Mouse (Mus musculus) midbrain, embryonic 12.5 days (tissue): ENCODE measurements around the gene Snx25. TPM values are rescaled to one million over a fixed set of nuclear protein-coding genes. Genes with fewer than 3 reads are reported as not detected.
A peak's percentile ranks its signal among the peaks of the same experiment; 100 is the strongest.

Source experiments
- ATAC-seq: fragments of 200-750 bp; cut with Nextera tagmentation; 2 replicates; pipeline ENCODE4 v1.8.0; 2017; ENCODE audit warnings: low read depth, moderate TSS enrichment, moderate library complexity; ENCODE audit not compliant: low FRiP score
- H3K27ac ChIP-seq: fragments of 300-500 bp; sonication (generic); replicated peaks from 2 replicates; pipeline ENCODE4 v1.5.1; 2016; ENCODE audit warnings: mild to moderate bottlenecking
- H3K27me3 ChIP-seq: fragments of 300-500 bp; sonication (generic); 2 replicates; pipeline ENCODE4 v1.6.1; 2016; ENCODE audit warnings: mild to moderate bottlenecking
- H3K36me3 ChIP-seq: fragments of 300-500 bp; sonication (generic); 2 replicates; pipeline ENCODE4 v1.6.1; 2016
- H3K4me1 ChIP-seq: fragments of 300-500 bp; sonication (generic); 2 replicates; pipeline ENCODE4 v1.6.1; 2016
- H3K4me2 ChIP-seq: fragments of 300-500 bp; sonication (generic); replicated peaks from 2 replicates; pipeline ENCODE4 v1.6.1; 2016; ENCODE audit warnings: mild to moderate bottlenecking, moderate library complexity
- H3K4me3 ChIP-seq: fragments of 300-500 bp; sonication (generic); 2 replicates; pipeline ENCODE4 v1.5.1; 2016; ENCODE audit warnings: mild to moderate bottlenecking
- H3K9ac ChIP-seq: fragments of 300-500 bp; sonication (generic); replicated peaks from 2 replicates; pipeline ENCODE4 v1.6.1; 2016; ENCODE audit warnings: mild to moderate bottlenecking, moderate library complexity
- H3K9me3 ChIP-seq: fragments of 300-500 bp; sonication (generic); 2 replicates; pipeline ENCODE4 v1.6.1; 2016; ENCODE audit warnings: mild to moderate bottlenecking
- WGBS: fragments of 180-500 bp; shearing (Covaris S2); methylation state at CpG from one replicate; pipeline ENCODE4 v1.1.7; 2016; 5-methylcytosine and 5-hydroxymethylcytosine counted together
- polyA plus RNA-seq: library from polyadenylated mRNA; unstranded; fragments of >200 nt; fragmentation: Nextera tagmentation; extraction: Ambion mirVana; gene quantifications from 2 replicates; pipeline ENCODE4 v1.2.1, GENCODE M21; 2016

Gene Snx25
- polyA plus RNA-seq, result 4.6 and 5.3 TPM in 2 replicates

DNA sequence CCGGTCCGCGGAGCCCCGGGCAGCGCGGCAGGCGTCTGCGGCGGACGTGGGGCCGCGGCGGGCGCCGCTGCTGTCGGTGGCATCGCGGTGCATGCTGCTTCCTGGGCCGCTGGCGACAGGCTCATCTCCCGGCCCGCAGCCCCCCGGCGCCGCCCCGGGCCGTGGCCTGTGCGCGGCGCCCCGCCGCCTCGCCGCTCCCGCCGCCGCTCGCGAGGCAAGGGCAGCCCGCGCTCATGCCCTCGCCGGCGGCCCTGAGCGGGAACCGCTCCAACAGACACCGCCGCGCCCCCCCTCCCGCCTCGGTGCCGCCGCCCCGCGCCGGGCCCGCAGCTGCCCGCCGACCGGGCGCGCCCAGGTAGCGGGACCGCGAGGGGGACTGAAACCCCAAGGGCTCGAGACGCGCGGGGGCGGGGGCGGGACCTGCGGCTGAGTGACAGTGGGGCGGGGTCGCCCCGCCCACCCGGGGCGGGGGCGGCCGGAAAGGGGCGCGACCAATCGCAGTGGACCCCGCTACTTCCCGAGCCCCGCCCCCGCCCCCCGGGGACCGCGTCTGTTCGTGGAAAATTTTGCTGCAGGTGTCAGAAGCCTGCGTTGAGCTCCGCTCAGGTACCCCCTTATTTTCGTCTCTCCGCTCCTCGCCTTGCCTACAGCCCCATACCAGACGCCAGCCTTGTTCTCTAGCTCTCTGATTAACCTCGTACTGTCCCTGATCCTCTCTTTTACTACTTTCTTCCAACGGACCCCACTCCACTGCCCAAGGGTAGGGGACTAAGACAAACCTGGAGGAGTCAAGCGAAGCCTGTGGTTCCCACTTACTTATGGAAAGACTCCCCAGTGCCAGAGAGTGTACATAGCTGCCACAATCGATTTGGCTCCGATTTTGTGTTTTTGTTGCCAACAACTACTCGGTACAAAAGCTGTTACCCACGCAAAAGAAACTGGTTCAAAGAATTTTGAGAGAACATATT, at the start of gene Snx25:
TSS of gene Snx25 (minus strand) at position 96 of the 968 bp plus-strand sequence.
- WGBS, result 4% methylated on average over 56 of the region's 103 CpGs
- Histone ChIP-seq H3K9me3 (no peaks in the 10 kb centered on the region), H3K27ac (peak within 1 kb of the TSS; percentile 36; the same call in 1 of the 2 replicates), H3K4me3 (peak within 1 kb of the TSS; percentile 89), H3K4me1 (peaks cover 12% of the 10 kb centered on the region), H3K9ac (peak within 1 kb of the TSS; percentile 88), H3K36me3 (no peaks in the 10 kb centered on the region), H3K4me2 (peak within 1 kb of the TSS; percentile 87), H3K27me3 (peaks cover 27% of the 10 kb centered on the region)
- ATAC-seq, result peak; percentile 89

DNA sequence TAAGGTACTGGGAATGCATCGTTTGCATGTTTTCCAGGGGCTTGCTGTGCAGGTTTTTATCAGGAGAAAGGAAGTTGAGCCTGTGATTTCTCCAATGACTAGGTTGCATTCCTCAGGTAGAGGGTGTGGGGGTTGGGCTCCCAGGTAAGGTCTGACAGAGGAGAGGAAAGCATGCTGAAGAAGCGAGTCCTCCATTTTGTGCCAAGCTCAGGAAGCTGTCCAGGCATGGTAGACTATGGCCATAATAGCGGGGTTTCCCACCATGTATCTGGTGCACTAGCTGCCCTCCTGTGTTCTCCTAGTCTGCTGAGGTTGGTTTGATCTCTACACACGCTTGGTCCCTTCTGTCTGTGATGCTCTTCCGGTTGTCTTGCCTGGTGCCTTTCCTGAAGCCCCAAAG, 45.7 kb upstream of the Snx25 start:
- H3K27me3 ChIP-seq, result no peaks in the 10 kb centered on the region
- H3K9me3 ChIP-seq, result no peaks in the 10 kb centered on the region
- no peak overlapping the region for H3K27ac ChIP-seq
- ATAC-seq, result no peak
- no peak overlapping the region for H3K4me2 ChIP-seq
- 83% methylated on average over 5 of the region's 5 CpGs for WGBS
- no peaks in the 10 kb centered on the region for H3K4me1 ChIP-seq
- H3K36me3 ChIP-seq, result peaks cover 34% of the 10 kb centered on the region
- no peak overlapping the region for H3K9ac ChIP-seq
- no peak overlapping the region for H3K4me3 ChIP-seq

DNA sequence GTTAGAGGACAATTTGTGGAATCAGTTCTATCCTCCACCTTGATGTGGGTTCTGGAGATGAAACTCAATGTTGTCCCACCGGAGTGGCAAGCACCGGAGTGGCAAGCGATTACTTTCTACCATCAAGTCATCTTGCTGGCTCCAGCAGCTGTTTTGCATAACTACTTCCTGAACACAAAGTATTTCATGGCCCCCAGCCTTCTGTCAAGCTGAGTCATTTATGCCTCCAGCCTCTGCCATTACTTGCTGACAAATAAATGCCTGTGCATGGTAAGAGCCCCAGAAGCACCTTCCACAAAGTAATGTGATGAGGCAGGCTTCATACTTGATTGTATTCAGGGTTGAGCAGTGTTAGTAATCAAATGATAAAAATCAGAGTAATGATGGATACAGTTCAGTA, 44.9 kb upstream of the Snx25 start:
- Histone ChIP-seq H3K27ac (no peak overlapping the region), H3K4me3 (no peak overlapping the region), H3K27me3 (no peaks in the 10 kb centered on the region), H3K9ac (no peak overlapping the region), H3K36me3 (peaks cover 32% of the 10 kb centered on the region; the same call in 1 of the 2 replicates), H3K4me1 (no peaks in the 10 kb centered on the region), H3K9me3 (no peaks in the 10 kb centered on the region), H3K4me2 (no peak overlapping the region)
- WGBS, result 95% methylated on average over 3 of the region's 3 CpGs
- no peak for ATAC-seq

DNA sequence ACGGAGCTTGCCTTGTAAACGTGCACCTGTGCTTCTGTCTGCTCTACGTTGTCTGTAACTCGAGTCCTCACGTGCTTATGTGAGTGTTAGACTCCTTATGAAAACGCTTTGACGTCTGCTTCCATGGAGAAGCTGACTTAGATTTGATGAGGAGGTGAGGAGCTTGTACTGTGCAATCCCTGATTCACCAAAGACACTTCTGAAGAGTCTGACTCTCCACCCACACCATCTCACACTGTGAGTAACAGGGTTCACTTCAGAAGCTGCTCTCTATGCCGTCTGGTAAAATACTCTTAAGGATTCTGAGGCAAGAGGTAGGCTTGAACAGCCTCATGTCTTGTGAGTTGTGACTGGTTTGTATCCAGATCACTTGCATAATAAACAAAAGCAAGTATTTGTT, 41.1 kb upstream of the Snx25 start:
- Histone ChIP-seq H3K36me3 (peaks cover 26% of the 10 kb centered on the region; the same call in 1 of the 2 replicates), H3K9me3 (no peaks in the 10 kb centered on the region), H3K9ac (no peak overlapping the region), H3K4me3 (no peak overlapping the region), H3K4me1 (no peaks in the 10 kb centered on the region), H3K27ac (no peak overlapping the region), H3K4me2 (no peak overlapping the region), H3K27me3 (no peaks in the 10 kb centered on the region)
- ATAC-seq, result no peak
- 92% methylated on average over 8 of the region's 8 CpGs for WGBS

DNA sequence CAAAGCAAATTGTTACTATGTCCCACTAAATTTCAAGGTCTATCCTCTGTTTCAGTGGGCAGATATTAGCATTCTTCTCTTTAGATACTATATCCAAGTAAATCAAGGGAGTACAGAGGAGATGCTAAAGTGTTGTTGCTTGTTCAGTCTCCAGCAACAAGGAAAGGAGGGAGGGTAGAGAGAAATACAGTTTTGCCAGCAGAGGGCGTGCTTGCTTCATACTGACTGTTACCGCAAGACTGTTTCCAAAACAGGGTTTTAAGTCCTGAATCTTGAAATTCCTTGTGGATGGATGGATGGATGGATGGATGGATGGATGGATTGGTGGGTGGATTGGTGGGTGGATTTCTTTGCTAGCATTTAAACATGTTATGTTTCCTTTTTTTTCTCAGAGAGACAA, 33.4 kb upstream of the Snx25 start:
- H3K27me3 ChIP-seq, result no peaks in the 10 kb centered on the region
- WGBS, result 5% methylated on average over 2 of the region's 2 CpGs
- H3K4me1 ChIP-seq, result no peaks in the 10 kb centered on the region
- no peaks in the 10 kb centered on the region for H3K9me3 ChIP-seq
- no peaks in the 10 kb centered on the region; the same call in 1 of the 2 replicates for H3K36me3 ChIP-seq
- no peak for ATAC-seq
- H3K4me3 ChIP-seq, result no peak overlapping the region
- no peak overlapping the region for H3K4me2 ChIP-seq
- no peak overlapping the region for H3K27ac ChIP-seq
- no peak overlapping the region for H3K9ac ChIP-seq

DNA sequence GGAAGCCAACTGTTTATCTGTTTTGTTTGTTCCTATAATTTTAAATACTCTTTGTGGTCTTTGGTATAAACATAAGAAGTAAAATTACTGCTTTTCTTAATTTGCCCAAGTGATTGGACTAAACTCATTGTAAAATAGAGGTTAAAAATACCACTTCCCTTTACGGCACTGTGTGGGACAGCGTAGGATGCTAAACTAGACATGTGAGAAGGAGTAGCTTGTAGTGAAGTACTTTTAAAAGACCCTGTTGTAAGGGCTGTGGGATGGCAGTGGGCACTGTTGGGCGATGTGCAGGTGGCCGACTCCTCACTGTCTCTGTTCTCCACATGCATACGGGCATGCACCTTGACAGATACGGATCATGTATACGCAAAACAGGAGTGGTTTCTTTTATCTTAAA, 28.2 kb upstream of the Snx25 start:
- WGBS, result 93% methylated on average over 7 of the region's 7 CpGs

DNA sequence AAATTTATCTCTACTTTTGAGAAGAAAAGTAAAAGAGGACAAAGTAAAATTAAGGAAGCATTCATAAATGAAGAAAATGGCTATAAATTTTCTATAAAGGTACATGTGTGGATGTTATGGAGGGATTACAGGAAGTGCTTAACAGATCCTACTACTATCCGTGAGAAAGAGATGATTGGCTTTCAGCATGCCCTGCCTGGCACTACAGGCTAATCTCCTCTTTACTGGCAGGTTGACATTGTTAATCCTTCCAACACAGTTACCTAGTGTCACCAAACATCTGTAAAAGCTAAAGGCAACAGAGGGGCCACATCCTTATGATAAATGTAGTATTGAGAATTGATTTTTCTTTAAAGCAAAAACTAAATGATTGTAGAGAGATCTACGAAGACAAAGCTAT, 21.7 kb upstream of the Snx25 start:
- Histone ChIP-seq H3K4me1 (no peaks in the 10 kb centered on the region), H3K9me3 (no peaks in the 10 kb centered on the region), H3K9ac (no peak overlapping the region), H3K36me3 (peaks cover 15% of the 10 kb centered on the region), H3K4me3 (no peak overlapping the region), H3K27me3 (no peaks in the 10 kb centered on the region), H3K27ac (no peak overlapping the region), H3K4me2 (no peak overlapping the region)
- WGBS, result 82% methylated on average over 2 of the region's 2 CpGs
- ATAC-seq, result no peak

More for the DNA sequence above, 28.2 kb upstream of the Snx25 start:
- no peaks in the 10 kb centered on the region; the same call in 1 of the 2 replicates for H3K36me3 ChIP-seq
- no peaks in the 10 kb centered on the region for H3K4me1 ChIP-seq
- H3K27me3 ChIP-seq, result no peaks in the 10 kb centered on the region
- no peak overlapping the region for H3K27ac ChIP-seq
- ATAC-seq, result no peak
- H3K4me2 ChIP-seq, result no peak overlapping the region
- no peak overlapping the region for H3K4me3 ChIP-seq
- H3K9me3 ChIP-seq, result no peaks in the 10 kb centered on the region
- no peak overlapping the region for H3K9ac ChIP-seq

DNA sequence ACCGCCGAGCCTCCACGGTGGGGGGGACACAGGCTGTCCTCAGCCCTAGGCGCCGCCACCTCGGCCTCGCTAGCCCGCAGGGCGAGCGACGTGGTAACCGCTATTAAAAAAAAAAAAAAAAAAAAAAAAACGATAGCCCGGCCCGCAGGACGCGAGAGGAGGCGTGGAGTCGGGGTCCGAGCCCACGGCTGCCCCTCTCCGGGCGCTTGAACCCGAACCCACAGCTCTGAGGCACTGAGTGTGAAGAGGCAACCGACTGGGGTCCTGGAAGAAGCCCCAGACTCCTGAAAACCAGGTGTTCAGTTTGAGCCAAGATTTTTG, 11.9 kb upstream of the Snx25 start:
- Histone ChIP-seq H3K9ac (peak overlapping the region; percentile 74), H3K9me3 (peaks cover 1% of the 10 kb centered on the region; the same call in 1 of the 2 replicates), H3K36me3 (no peaks in the 10 kb centered on the region), H3K4me2 (peak overlapping the region; percentile 66), H3K4me1 (peaks cover 18% of the 10 kb centered on the region), H3K27ac (peak overlapping the region; percentile 88), H3K27me3 (no peaks in the 10 kb centered on the region), H3K4me3 (peak overlapping the region; percentile 75)
- under 1% methylated on average over 23 of the region's 25 CpGs for WGBS
- no peak; the same call in 1 of the 2 replicates for ATAC-seq

DNA sequence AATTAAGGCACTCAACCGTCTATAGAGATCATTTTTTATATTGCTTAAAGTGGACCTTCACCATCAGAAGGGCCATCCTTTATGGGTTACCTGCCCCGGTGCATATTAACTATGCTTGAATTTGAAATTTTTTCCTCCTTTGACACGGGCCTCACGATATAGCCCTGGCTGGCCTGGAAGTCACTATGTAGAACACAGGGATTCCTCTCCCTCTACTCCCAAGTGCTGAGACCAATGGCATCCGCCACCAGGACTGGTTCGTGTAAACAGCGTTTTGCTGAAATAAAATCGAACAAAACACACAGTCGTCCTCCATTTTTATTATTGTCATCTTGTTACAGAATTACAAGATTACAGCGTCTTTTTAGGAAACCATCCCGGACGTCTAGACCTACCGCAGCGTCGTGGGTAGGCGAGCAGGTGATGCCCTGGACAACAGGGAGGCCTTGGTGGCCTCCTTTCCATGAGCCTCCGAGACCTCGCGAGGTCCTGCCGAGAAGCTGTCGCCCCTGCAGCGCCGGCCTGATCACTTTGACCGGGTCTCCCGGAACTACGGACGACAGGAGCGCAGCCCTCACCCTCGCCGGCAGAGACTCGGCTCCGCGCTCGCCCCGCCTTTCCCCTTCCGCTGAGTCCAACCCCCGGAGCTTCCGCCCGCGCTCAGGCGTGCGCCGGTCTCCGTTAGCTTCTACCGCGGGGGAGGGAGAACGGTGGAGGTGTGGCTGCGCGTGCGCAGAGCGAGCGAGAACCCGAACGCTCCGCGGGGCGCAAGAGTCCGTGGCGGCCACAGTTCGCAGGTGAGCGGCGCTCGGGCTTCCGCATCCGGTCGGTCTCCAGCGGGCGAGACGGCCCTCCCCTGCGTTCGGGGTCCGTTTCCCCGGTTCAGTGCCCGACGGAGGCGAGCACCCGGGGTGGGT, 11.3 kb upstream of the Snx25 start:
- peak overlapping the region; percentile 74 for H3K9ac ChIP-seq
- WGBS, result 2% methylated on average over 66 of the region's 77 CpGs
- peak; percentile 97 for ATAC-seq
- peak overlapping the region; percentile 88 for H3K27ac ChIP-seq
- no peaks in the 10 kb centered on the region for H3K27me3 ChIP-seq
- peak overlapping the region; percentile 66 for H3K4me2 ChIP-seq
- peaks cover 18% of the 10 kb centered on the region for H3K4me1 ChIP-seq
- H3K9me3 ChIP-seq, result peaks cover 2% of the 10 kb centered on the region; the same call in 1 of the 2 replicates
- peak overlapping the region; percentile 75 for H3K4me3 ChIP-seq
- H3K36me3 ChIP-seq, result no peaks in the 10 kb centered on the region

DNA sequence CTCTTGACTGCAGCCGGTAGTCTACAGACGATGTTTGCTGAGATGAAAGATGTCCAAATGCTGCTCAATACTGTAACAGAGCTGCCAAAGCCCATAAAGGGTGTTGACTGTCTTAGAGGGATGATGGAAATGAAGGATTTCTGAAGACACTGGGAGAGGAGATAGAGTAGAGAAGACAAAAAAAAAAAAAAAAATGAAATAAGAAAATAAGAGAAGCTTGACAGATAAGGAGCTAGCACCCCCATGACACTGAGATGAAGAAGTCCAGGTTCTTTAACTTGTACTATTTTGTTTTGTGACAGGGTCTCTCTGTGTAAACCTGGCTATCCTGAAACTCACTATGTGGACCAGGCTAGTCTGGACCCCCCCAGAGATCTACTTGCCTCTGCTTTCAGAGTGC, 1.1 kb upstream of the Snx25 start:
- no peaks in the 10 kb centered on the region for H3K9me3 ChIP-seq
- H3K27ac ChIP-seq, result no peak overlapping the region
- peak overlapping the region; percentile 87 for H3K4me2 ChIP-seq
- no peaks in the 10 kb centered on the region for H3K36me3 ChIP-seq
- 36% methylated on average over 2 of the region's 2 CpGs for WGBS
- H3K9ac ChIP-seq, result no peak overlapping the region
- H3K4me3 ChIP-seq, result 0 out of 2 replicates have a peak overlapping the region, but pooled peaks have one; percentile 89
- peaks cover 12% of the 10 kb centered on the region for H3K4me1 ChIP-seq
- no peak for ATAC-seq
- peaks cover 27% of the 10 kb centered on the region for H3K27me3 ChIP-seq

DNA sequence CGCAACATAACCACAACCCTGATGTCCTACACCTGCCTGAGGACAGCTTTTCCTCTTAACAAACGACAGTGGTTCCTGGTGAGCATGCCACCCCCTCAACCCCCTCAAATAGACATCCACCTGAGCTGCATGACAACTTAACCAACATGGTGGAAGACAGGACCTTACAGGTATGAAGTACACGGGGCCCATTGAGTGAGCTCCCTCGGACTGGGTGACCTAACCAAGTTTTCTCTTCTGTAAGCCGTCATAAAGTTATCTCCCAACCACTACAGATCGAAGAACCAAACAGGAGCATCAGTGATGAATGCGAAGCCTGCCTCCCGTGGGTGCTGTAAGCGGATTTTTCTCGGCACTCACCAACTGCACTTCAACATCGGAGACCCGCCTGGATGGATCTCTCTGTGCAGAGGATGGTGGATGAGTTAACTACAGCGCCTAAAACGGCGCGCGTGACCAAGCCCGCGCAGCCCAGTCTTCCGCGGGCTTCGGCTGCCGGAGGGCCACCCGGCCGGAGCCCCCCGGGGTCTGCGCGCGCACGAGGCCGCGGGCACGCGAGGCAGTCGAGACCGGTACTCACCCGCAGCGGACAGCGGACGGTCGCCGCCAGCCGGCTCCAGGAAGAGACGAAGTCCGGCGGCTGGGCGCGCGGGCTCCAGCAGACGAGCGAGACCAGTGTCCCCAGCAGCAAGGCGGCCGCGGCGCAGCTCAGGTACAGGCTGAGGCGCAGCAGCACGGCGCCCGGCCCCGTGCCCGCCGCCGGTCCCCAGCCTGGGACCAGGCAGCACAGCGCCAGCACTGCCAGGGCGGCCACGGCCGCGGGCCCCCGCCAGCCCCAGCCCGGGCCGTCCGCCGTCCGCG, 527 bp downstream of the Snx25 start, which contains the start of gene Cfap97:
TSS of gene Cfap97 (plus strand) at position 570 of the 861 bp plus-strand sequence.
- ATAC-seq, result peak; percentile 83
- H3K4me2 ChIP-seq, result peak within 1 kb of the TSS; percentile 87
- peaks cover 27% of the 10 kb centered on the region for H3K27me3 ChIP-seq
- H3K9me3 ChIP-seq, result no peaks in the 10 kb centered on the region
- H3K9ac ChIP-seq, result peak within 1 kb of the TSS; percentile 88
- H3K4me1 ChIP-seq, result peaks cover 12% of the 10 kb centered on the region
- 2% methylated on average over 71 of the region's 75 CpGs for WGBS
- peak within 1 kb of the TSS; percentile 89 for H3K4me3 ChIP-seq
- H3K27ac ChIP-seq, result peak within 1 kb of the TSS; percentile 36; the same call in 1 of the 2 replicates
- no peaks in the 10 kb centered on the region for H3K36me3 ChIP-seq
